Mouse (Mus musculus) forebrain, embryonic 14.5 days (tissue): ENCODE data around the gene Mpg. TPM values are rescaled to one million over a fixed set of nuclear protein-coding genes. Genes with fewer than 3 reads are reported as not detected.

Source experiments
- ATAC-seq: fragments of 200-750 bp; cut with Nextera tagmentation; 2 replicates; pipeline ENCODE4 v1.8.0; 2017; ENCODE audit warnings: mild to moderate bottlenecking, moderate library complexity
- DNase-seq: peaks from one replicate; pipeline ENCODE4 v3.0.0-alpha.2; 2015; ENCODE audit warnings: low spot score
- H3K27ac ChIP-seq: fragments of 300-500 bp; sonication (generic); 2 replicates; pipeline ENCODE4 v1.5.1; 2014; ENCODE audit warnings: low read depth, mild to moderate bottlenecking, control low read depth, low read length, moderate library complexity
- H3K27me3 ChIP-seq: fragments of 300-500 bp; sonication (generic); replicated peaks from 2 replicates; pipeline ENCODE4 v1.6.1; 2014; ENCODE audit warnings: low read length, control low read depth, mixed read lengths; ENCODE audit not compliant: control insufficient read depth, insufficient read depth
- H3K36me3 ChIP-seq: fragments of 300-500 bp; sonication (generic); 2 replicates; pipeline ENCODE4 v1.6.1; 2014; ENCODE audit warnings: low read length, control low read depth; ENCODE audit not compliant: control insufficient read depth, insufficient read depth
- H3K4me1 ChIP-seq: fragments of 300-500 bp; sonication (generic); 2 replicates; pipeline ENCODE4 v1.6.1; 2014; ENCODE audit warnings: antibody characterized with exemption, low read length, control low read depth; ENCODE audit not compliant: control insufficient read depth, insufficient read depth
- H3K4me2 ChIP-seq: fragments of 300-500 bp; sonication (generic); 2 replicates; pipeline ENCODE4 v1.6.1; 2014; ENCODE audit warnings: mild to moderate bottlenecking, control low read depth, low read length
- H3K4me3 ChIP-seq: fragments of 300-500 bp; sonication (generic); 2 replicates; pipeline ENCODE4 v1.5.1; 2014; ENCODE audit warnings: low read depth, low read length, control low read depth
- H3K9ac ChIP-seq: fragments of 300-500 bp; sonication (generic); 2 replicates; pipeline ENCODE4 v1.6.1; 2014; ENCODE audit warnings: mild to moderate bottlenecking, low read length, control low read depth, moderate library complexity
- H3K9me3 ChIP-seq: fragments of 300-500 bp; sonication (generic); replicated peaks from 2 replicates; pipeline ENCODE4 v1.6.1; 2016; ENCODE audit warnings: low read length, control low read depth, mixed read lengths; ENCODE audit not compliant: control insufficient read depth
- WGBS: fragments of 180-500 bp; shearing (Covaris S2); extraction: QIAGEN DNeasy Blood & Tissue Kit; methylation state at CpG from one replicate; pipeline ENCODE4 v1.1.7; 2014; 5-methylcytosine and 5-hydroxymethylcytosine counted together
- polyA plus RNA-seq: library from polyadenylated mRNA; unstranded; fragments of >200 nt; fragmentation: Nextera tagmentation; extraction: Ambion mirVana; gene quantifications from 2 replicates; pipeline ENCODE4 v1.2.1, GENCODE M21; 2014

Mpg gene
- polyA plus RNA-seq, 1 experiment from 2014 or later, result 31.2 TPM

DNA sequence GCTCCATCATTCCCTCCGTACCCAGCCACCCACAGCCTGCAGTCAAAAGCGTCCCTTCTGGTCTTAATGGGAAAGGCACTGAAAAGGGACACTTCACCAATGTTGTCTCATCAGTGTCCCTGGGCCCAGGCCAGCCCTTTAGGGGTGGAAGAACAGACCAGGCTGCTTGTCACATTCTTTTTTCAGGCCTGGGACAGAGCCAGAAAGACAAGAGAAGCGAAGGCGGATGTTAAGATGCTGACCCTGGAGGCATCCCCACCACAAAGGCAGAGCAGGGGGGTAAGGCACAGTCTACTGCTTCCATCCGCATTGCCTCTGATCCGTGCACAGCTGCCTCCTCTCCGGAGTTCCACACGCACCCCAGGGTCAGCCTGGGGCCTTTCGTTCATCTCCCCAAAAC lies 36.2 kb upstream of the Mpg start:
- Histone ChIP-seq H3K36me3 (no peaks in the 10 kb centered on the region), H3K27me3 (no peaks in the 10 kb centered on the region), H3K4me3 (no peak overlapping the region), H3K27ac (no peak overlapping the region), H3K9me3 (no peaks in the 10 kb centered on the region), H3K9ac (no peak overlapping the region), H3K4me2 (no peak overlapping the region), H3K4me1 (no peaks in the 10 kb centered on the region)
- ATAC-seq (no peak), DNase-seq (no peak)
- 76% methylated on average over 9 of the region's 9 CpGs for WGBS

GRCm38 (mm10) chr11:32190603-32191110 lies 35.6 kb upstream of the Mpg start:
- no peaks in the 10 kb centered on the region for H3K36me3 ChIP-seq
- no peak overlapping the region for H3K4me2 ChIP-seq
- H3K4me1 ChIP-seq, result no peaks in the 10 kb centered on the region
- no peak overlapping the region for H3K27ac ChIP-seq
- no peaks in the 10 kb centered on the region for H3K27me3 ChIP-seq
- H3K9ac ChIP-seq, result no peak overlapping the region
- H3K4me3 ChIP-seq, result no peak overlapping the region
- 78% methylated on average over 13 of the region's 13 CpGs for WGBS
- DNase-seq (no peak), ATAC-seq (no peak)
- H3K9me3 ChIP-seq, result no peaks in the 10 kb centered on the region

- Histone ChIP-seq H3K27me3 (no peaks in the 10 kb centered on the region), H3K27ac (no peak overlapping the region), H3K9ac (no peak overlapping the region), H3K36me3 (no peaks in the 10 kb centered on the region), H3K4me2 (no peak overlapping the region), H3K9me3 (no peaks in the 10 kb centered on the region), H3K4me3 (no peak overlapping the region), H3K4me1 (no peaks in the 10 kb centered on the region)
- DNase-seq, result no peak
- no peak for ATAC-seq
- 95% methylated on average over 10 of the region's 10 CpGs for WGBS
Measured at GRCm38 (mm10) chr11:32193156-32193555, 33.1 kb upstream of the Mpg start.

DNA sequence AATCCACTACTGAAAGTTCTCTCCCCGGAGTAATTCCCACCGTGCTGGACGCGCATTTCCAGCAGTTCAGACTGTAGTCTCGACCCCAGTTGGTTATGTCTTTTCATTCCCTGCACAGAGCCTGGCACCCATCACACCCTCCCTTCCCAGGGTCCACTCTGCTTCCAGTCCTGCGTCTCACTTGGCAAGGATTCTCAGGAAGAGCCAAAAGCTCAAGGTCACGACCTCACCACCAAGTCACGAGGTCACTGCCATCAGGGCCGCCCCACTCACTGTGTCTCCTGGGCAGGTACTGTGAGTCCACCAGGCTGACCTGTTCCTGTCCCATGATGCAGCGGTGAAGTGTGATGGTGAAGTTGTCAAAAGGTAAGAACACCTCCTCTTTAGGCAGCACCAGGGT lies 32.2 kb upstream of the Mpg start:
- Histone ChIP-seq H3K27ac (no peak overlapping the region), H3K4me2 (no peak overlapping the region), H3K9ac (no peak overlapping the region), H3K4me1 (no peaks in the 10 kb centered on the region), H3K9me3 (no peaks in the 10 kb centered on the region), H3K27me3 (no peaks in the 10 kb centered on the region), H3K36me3 (no peaks in the 10 kb centered on the region), H3K4me3 (no peak overlapping the region)
- ATAC-seq, result no peak
- no peak for DNase-seq
- 87% methylated on average over 10 of the region's 10 CpGs for WGBS

- Histone ChIP-seq H3K4me2 (no peak overlapping the region), H3K27me3 (no peaks in the 10 kb centered on the region), H3K4me3 (no peak overlapping the region), H3K36me3 (no peaks in the 10 kb centered on the region), H3K4me1 (no peaks in the 10 kb centered on the region), H3K9ac (no peak overlapping the region), H3K27ac (no peak overlapping the region), H3K9me3 (no peaks in the 10 kb centered on the region)
- ATAC-seq (no peak), DNase-seq (no peak)
- WGBS, result 83% methylated on average over 5 of the region's 5 CpGs
Measured at GRCm38 (mm10) chr11:32194626-32195025, 31.7 kb upstream of the Mpg start.

DNA sequence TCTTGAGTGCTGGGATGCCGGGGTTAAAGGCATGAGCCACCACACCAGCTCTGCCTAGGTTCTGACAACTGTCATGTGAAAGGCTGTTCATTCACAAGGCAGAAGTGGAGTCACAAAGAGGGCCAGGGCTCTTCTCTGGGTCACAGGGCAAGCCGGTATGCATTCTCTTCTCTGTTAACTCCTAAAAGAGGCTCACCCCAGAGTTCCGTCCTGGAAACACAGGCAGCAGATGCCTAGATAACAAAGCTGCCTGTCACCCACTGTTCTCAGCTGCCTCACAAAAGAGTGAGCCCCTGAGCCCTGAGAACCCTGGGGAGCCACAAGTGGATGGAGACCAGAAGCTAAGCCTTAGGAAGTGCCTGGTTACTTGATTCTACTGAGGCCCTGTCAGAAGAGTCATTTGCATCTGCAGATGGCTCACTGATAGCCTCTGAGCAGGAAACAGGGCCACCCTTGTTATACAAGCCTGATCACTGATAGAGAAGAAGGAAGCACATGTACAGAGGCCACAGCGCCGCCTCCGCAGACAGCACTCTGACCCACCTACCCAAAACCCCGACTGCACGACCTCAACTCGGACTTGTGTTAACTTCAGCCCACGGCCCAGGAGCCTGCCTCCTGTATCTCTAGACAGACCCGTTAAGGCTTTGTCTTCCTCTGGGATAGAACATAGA lies 30.3 kb upstream of the Mpg start:
- Histone ChIP-seq H3K4me2 (no peak overlapping the region), H3K4me1 (no peaks in the 10 kb centered on the region), H3K27ac (no peak overlapping the region), H3K4me3 (no peak overlapping the region), H3K9me3 (no peaks in the 10 kb centered on the region), H3K27me3 (no peaks in the 10 kb centered on the region), H3K9ac (no peak overlapping the region; the same call in 1 of the 2 replicates), H3K36me3 (no peaks in the 10 kb centered on the region)
- DNase-seq (no peak), ATAC-seq (no peak)
- 31% methylated on average over 11 of the region's 11 CpGs for WGBS

DNA sequence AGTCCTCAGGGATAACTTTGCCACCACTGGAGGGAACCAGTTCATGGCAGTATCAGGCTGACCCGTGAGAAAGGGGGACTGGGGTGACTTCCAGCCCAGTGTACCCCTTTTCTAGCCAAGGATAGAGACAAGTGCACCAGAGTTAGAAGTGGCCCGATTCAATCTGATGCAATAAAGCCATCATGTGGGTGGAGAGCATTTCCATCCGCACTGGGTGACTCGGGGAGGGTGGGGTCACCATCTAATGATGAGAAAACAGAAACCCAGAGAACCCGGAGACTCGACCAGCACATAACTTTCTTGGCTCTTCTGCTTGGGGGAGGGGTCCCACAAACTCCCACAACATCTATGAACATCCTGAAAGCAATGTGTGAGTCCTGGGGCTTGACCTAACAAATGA lies 29.6 kb upstream of the Mpg start:
- 79% methylated on average over 6 of the region's 6 CpGs for WGBS
- Histone ChIP-seq H3K9ac (no peak overlapping the region), H3K36me3 (no peaks in the 10 kb centered on the region), H3K4me1 (no peaks in the 10 kb centered on the region), H3K9me3 (no peaks in the 10 kb centered on the region), H3K27me3 (no peaks in the 10 kb centered on the region), H3K4me2 (no peak overlapping the region), H3K4me3 (no peak overlapping the region), H3K27ac (no peak overlapping the region)
- DNase-seq, result no peak
- ATAC-seq, result no peak

DNA sequence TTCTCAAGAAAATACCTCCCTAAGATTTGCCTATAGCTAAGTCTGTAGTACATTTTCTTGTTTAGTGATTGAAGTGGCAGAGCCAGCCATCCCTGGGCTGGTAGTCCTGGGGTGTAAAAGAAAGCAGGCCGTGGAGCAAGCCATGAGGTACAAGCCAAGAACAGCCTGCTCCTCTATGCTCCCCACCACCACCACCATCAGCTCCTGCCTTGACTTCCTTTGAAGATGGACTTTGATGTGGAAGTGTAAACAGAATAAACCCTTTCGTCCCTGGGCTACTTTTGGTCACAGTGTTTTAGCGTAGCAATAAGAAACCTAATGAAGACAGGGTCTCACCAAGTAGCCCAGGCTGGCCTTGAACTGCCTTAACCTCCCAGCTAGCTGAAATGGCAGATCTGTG lies 28.5 kb upstream of the Mpg start:
- Histone ChIP-seq H3K4me2 (no peak overlapping the region), H3K4me3 (no peak overlapping the region), H3K27me3 (no peaks in the 10 kb centered on the region), H3K36me3 (no peaks in the 10 kb centered on the region), H3K9ac (no peak overlapping the region), H3K9me3 (no peaks in the 10 kb centered on the region), H3K27ac (no peak overlapping the region), H3K4me1 (no peaks in the 10 kb centered on the region)
- ATAC-seq, result no peak
- WGBS, result 83% methylated on average over 3 of the region's 3 CpGs
- DNase-seq, result no peak

DNA sequence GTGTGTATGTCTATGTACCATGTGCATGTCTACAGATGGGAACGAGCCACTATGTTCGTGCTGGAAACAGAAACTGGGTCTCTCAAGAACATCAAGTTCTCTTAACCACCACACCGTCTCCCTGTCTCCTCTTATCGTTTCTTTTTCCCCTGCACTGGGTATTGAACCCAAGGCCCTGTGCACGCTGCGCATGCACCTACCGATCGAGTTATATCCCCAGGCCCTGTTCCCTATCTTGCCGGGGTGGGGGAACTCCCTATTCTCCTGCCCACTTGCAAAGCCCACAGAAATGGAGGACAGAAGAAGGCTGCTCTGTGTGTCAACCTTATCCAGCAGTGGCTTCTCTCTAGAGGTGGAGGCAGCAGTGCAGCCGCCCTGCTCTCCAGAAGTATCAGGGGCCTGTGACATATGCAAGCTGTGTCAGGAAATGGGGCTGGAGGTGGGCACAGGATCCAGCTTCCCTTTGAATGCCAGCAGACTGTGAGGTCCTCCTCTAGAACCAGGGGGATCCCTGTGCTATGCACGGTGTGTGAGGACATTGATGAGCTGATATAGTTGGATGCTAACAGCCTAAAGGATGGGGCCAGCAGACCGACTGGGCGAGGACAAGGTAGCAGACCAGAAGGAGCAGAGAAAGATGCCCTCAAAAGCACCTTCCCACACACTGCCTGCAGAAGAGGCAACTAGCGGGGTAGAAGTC lies 27.9 kb upstream of the Mpg start:
- 74% methylated on average over 14 of the region's 14 CpGs for WGBS
- Histone ChIP-seq H3K4me1 (no peaks in the 10 kb centered on the region), H3K4me2 (no peak overlapping the region), H3K9me3 (no peaks in the 10 kb centered on the region), H3K36me3 (no peaks in the 10 kb centered on the region), H3K27me3 (no peaks in the 10 kb centered on the region), H3K9ac (no peak overlapping the region), H3K27ac (no peak overlapping the region), H3K4me3 (no peak overlapping the region)
- DNase-seq (no peak), ATAC-seq (no peak)
